Mouse (Mus musculus) kidney, adult 2 months (tissue): Measurements from ENCODE around the gene H2-Aa. TPM values are rescaled to one million over a fixed set of nuclear protein-coding genes. Genes with fewer than 3 reads are reported as not detected.

ENCODE experiments used
- DNase-seq: peaks from one replicate; pipeline ENCODE4 v3.0.0; 2021
- H3K27ac ChIP-seq: fragments of 200-500 bp; 2 replicates; pipeline ENCODE4 v1.5.1; 2012; ENCODE audit warnings: low read depth, low read length, control low read depth, inconsistent platforms; ENCODE audit not compliant: insufficient read depth
- H3K27me3 ChIP-seq: fragments of 200-500 bp; replicated peaks from 2 replicates; pipeline ENCODE4 v1.6.1; 2012; ENCODE audit warnings: mild to moderate bottlenecking, moderate library complexity, low read length, inconsistent platforms; ENCODE audit not compliant: control insufficient read depth, insufficient read depth
- H3K36me3 ChIP-seq: fragments of 200-500 bp; 2 replicates; pipeline ENCODE4 v1.6.1; 2012; ENCODE audit warnings: mild to moderate bottlenecking, moderate library complexity, low read length, inconsistent platforms; ENCODE audit not compliant: control insufficient read depth, insufficient read depth
- H3K4me1 ChIP-seq: fragments of 200-500 bp; 2 replicates; pipeline ENCODE4 v1.6.1; 2011; ENCODE audit warnings: low read length; ENCODE audit not compliant: control insufficient read depth, insufficient read depth
- H3K4me3 ChIP-seq: fragments of 200-500 bp; 2 replicates; pipeline ENCODE4 v1.5.1; 2011; ENCODE audit warnings: mild to moderate bottlenecking, low read depth, low read length, control low read depth; ENCODE audit not compliant: insufficient read depth
- CTCF ChIP-seq: fragments of 200-500 bp; conservative IDR thresholded peaks from 2 replicates; pipeline ENCODE4 v1.5.1; 2011; ENCODE audit warnings: low read depth, mild to moderate bottlenecking, control low read depth, low read length, moderate library complexity, mixed read lengths; ENCODE audit not compliant: insufficient read depth, insufficient read length
- POLR2A ChIP-seq: fragments of 200-500 bp; IDR thresholded peaks from one replicate; pipeline ENCODE4 v1.6.1; 2011; ENCODE audit warnings: low read depth, low read length, control low read depth
- WGBS: fragments of 180-500 bp; shearing (Covaris S2); methylation state at CpG from one replicate; pipeline ENCODE4 v1.1.7; 2018; 5-methylcytosine and 5-hydroxymethylcytosine counted together
- polyA plus RNA-seq: library from polyadenylated mRNA; depleted of rRNA; stranded (reverse); fragments of >200 nt; gene quantifications from 2 replicates; pipeline ENCODE4 v1.2.3, GENCODE M21; 2012

Gene H2-Aa
- polyA plus RNA-seq, 1 experiment, result 298 TPM

GRCm38 (mm10) chr17:34307216-34307615, 19.6 kb upstream of the H2-Aa start:
- no peak overlapping the region for H3K4me3 ChIP-seq
- H3K4me1 ChIP-seq, result no peaks in the 10 kb centered on the region
- TF ChIP-seq POLR2A (no peak), CTCF (no peak)
- no peaks in the 10 kb centered on the region for H3K27me3 ChIP-seq
- no peak overlapping the region for H3K27ac ChIP-seq
- DNase-seq, result no peak
- H3K36me3 ChIP-seq, result no peaks in the 10 kb centered on the region

DNA sequence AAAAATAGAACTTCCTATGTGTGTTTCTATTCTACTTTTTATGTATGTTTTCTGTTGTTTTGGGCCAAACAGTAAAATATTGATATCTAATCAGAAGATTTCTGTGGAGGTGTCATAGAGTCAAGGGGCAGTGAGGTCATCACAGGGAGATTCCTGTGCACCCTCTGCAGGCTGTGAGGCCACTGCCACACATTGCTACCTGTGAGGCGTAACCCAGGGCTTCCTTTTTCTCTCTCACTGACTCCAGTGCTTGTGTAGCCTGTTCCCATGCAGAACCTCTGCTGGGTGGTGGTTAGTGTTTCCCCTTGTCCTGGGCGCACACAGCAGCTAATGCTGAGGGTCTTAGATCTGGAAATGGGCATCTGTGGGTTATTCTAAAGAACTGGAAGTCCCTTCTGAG, 18.8 kb upstream of the H2-Aa start:
- Histone ChIP-seq H3K27ac (no peak overlapping the region), H3K4me3 (no peak overlapping the region), H3K36me3 (no peaks in the 10 kb centered on the region), H3K27me3 (no peaks in the 10 kb centered on the region), H3K4me1 (no peaks in the 10 kb centered on the region)
- 80% methylated on average over 2 of the region's 2 CpGs for WGBS
- DNase-seq, result no peak
- no peak for TF ChIP-seq CTCF
- no peak for TF ChIP-seq POLR2A

DNA sequence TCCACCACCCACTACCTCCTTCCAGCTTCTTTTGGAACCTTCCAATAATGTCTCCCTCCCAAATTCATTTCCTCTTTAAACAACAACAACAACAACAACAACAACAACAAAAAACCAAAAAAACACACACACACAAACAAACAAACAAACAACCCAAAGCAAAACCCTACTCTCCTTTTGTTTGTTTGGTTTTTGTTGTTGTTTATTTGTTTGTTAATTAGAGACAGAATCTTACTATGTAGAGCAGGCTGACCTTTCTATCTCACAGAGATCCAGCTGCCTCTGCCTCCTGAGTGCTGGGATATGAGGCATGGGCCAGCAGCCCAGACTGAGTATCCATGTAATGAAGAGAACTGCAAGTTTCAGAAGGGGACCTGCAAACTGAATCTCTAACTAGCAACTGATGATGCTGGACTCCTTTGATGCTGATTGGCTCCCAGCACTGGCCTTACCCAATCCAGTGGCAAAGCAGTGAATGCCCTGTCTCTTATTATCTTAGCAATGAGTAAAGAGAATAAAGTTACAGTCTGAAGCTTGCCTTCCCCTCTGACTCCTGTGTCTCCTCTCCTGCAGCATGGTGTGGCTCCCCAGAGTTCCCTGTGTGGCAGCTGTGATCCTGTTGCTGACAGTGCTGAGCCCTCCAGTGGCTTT, 17.9 kb upstream of the H2-Aa start, which contains the start of gene H2-Eb1:
Gene H2-Eb1 (plus strand): TSS at position 488 of the 651 bp plus-strand sequence.
- Histone ChIP-seq H3K4me3 (peak within 1 kb of the TSS; percentile 21), H3K4me1 (no peaks in the 10 kb centered on the region), H3K27ac (no peak within 1 kb of the TSS), H3K27me3 (no peaks in the 10 kb centered on the region), H3K36me3 (no peaks in the 10 kb centered on the region)
- TF ChIP-seq POLR2A (no peak), CTCF (no peak)
- DNase-seq, result peak; percentile 94

- peak; percentile 89 for DNase-seq
- Histone ChIP-seq H3K27ac (peak overlapping the region; percentile 10; the same call in 1 of the 2 replicates), H3K4me1 (no peaks in the 10 kb centered on the region), H3K4me3 (no peak overlapping the region), H3K27me3 (no peaks in the 10 kb centered on the region), H3K36me3 (no peaks in the 10 kb centered on the region)
- TF ChIP-seq POLR2A (no peak), CTCF (no peak)
- 11% methylated on average over 4 of the region's 4 CpGs for WGBS
Observed at GRCm38 (mm10) chr17:34304751-34305150, 17.1 kb upstream of the H2-Aa start.

DNA sequence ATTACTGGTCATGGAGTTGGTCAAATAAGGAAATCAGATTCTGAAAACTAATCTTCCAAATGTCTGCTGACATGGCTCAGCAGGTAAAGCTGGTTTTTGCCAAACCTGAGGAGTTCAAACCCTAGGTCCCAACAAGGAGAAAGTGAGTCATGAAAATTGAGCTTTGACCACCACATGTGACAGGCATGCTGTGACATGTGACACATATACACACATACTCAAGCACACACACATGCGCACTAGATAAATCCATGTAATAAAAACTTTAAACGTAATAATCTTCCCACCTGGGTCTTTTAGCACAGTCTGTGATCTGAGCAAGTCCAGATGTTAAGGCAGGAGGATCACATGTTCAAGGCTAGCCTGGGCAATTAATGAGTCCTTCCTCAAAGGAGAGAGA, 16.2 kb upstream of the H2-Aa start:
- TF ChIP-seq POLR2A, result no peak
- no peak for TF ChIP-seq CTCF
- Histone ChIP-seq H3K27ac (no peak overlapping the region), H3K4me1 (no peaks in the 10 kb centered on the region), H3K27me3 (no peaks in the 10 kb centered on the region), H3K36me3 (no peaks in the 10 kb centered on the region), H3K4me3 (no peak overlapping the region)
- WGBS, result 86% methylated on average over 2 of the region's 2 CpGs
- DNase-seq, result no peak

- no peak for TF ChIP-seq POLR2A
- no peak for TF ChIP-seq CTCF
- 88% methylated on average over 4 of the region's 4 CpGs for WGBS
- no peak for DNase-seq
Observed at GRCm38 (mm10) chr17:34301670-34302190, 14.1 kb upstream of the H2-Aa start.

DNA sequence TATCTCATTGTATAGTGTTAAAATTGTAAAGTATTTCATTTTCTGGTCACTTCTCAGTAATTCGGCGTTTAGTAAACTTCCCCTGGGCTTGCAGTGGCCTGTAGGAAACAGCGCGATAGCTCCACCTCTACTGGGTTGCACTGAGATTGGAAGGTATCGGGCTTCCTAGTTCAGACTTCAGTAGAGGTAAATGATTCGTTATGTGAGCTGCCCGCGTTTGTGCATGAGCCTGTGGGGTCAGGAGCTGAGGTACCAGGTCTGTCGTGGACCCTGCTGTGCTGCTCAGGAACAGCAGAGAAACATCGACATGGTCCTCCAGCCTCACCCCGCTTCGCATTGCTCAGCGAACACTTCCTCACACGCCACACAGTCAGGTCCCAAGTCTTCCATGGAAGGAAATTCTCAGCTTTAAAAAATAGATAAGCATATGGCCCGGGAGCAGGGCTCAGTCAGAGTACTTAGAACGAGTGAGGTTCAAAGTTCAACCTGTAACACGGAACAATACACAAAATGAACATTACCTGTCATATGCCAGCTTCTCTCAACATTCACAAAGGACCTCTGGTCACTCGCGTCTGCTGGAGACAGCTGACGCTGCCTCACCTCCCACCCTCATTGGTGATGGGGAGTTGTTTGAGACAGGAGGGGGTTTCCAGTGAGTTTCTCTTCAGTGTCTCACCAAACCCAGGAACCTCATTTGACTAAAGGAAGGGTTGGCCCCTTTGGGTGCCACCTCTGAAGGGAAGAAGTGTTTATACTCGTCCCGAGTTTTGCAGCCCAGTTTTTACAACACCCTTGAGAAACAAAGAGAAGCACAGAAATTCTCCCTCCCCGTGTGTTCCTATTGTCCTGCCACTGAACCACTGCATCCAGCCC, 13.3 kb upstream of the H2-Aa start:
- DNase-seq, result no peak
- no peak overlapping the region for H3K27ac ChIP-seq
- H3K36me3 ChIP-seq, result no peaks in the 10 kb centered on the region
- H3K4me1 ChIP-seq, result peaks cover 3% of the 10 kb centered on the region; the same call in 1 of the 2 replicates
- H3K27me3 ChIP-seq, result no peaks in the 10 kb centered on the region
- 61% methylated on average over 23 of the region's 23 CpGs for WGBS
- TF ChIP-seq POLR2A (no peak), CTCF (no peak)
- H3K4me3 ChIP-seq, result no peak overlapping the region

More at GRCm38 (mm10) chr17:34301670-34302190, 14.1 kb upstream of the H2-Aa start:
- H3K36me3 ChIP-seq, result no peaks in the 10 kb centered on the region
- no peak overlapping the region for H3K27ac ChIP-seq
- no peak overlapping the region for H3K4me3 ChIP-seq
- no peaks in the 10 kb centered on the region for H3K4me1 ChIP-seq
- H3K27me3 ChIP-seq, result no peaks in the 10 kb centered on the region
